Mouse (Mus musculus): ENCODE measurements around the gene Sdhb. TPM values are rescaled to one million over a fixed set of nuclear protein-coding genes. Genes with fewer than 3 reads are reported as not detected.

Gene Sdhb
- polyA plus RNA-seq, 1 experiment from 2014 or later: 430 TPM

DNA sequence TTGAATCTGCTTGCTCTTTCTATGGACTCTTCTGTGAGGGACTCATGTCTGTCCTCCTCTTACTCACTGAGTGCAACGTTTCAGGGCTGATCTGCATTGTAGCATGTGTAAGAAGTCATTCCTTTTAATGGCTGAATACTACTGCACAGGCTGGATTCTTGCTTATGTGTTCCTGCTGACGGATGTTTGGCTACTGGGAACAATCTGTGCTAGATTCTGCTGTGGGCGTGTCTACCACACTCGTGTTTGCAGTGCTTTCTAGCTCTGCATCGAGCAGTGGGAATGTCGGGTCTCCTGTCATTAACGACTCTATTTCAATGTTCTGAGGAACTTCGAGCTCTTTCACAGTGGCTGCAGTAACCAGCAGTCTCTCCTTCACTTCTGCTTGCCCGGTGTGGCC lies 63.0 kb downstream of the Sdhb start:
- no peaks in the 10 kb centered on the region for H3K27me3 ChIP-seq (ENCODE audit: control insufficient read depth, insufficient read depth, low read length)
- no peak overlapping the region for H3K4me3 ChIP-seq (ENCODE audit: low read depth, low read length)
- DNase-seq (ENCODE audit: low spot score): no peak
- no peak overlapping the region for H3K4me2 ChIP-seq (ENCODE audit: low read depth, low read length)
- peaks cover 14% of the 10 kb centered on the region for H3K4me1 ChIP-seq (ENCODE audit: control insufficient read depth, insufficient read depth, low read length)
- H3K36me3 ChIP-seq (replicated peaks; ENCODE audit: control insufficient read depth, insufficient read depth, low read depth, low read length): peaks cover 3% of the 10 kb centered on the region; the same call in 1 of the 2 replicates
- no peak overlapping the region for H3K9ac ChIP-seq (replicated peaks; ENCODE audit: low read length)
- H3K9me3 ChIP-seq (replicated peaks; ENCODE audit: control insufficient read depth, low read length): no peaks in the 10 kb centered on the region
- WGBS: 78% methylated on average over 9 of the region's 9 CpGs
- no peak for ATAC-seq (replicated peaks; ENCODE audit: insufficient number of reproducible peaks, low FRiP score, low TSS enrichment, low read depth)
- H3K27ac ChIP-seq (replicated peaks; ENCODE audit: low read depth, low read length): no peak overlapping the region

DNA sequence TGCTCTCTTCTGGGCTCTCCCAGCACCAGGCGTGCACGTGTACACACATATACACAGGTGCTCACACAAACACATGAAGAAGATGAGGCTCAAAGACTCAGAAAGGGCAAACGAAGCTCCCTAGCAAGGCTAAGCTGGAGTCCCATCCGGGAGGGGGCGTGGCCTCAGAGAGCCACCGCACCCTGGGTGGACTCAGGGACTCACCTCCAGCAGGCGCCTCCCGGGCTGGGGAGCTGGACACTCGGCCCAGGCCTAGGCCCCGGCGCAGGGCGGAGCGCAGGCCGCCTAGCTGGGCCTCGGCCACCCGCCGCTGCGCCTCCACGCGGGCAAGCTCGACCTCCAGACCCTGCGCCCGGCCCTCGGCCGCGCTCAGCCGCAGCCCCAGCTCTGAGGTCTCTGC lies 64.0 kb downstream of the Sdhb start:
- Histone ChIP-seq H3K4me2 (ENCODE audit: low read depth, low read length) (no peak overlapping the region), H3K9me3 (replicated peaks; ENCODE audit: control insufficient read depth, low read length) (no peaks in the 10 kb centered on the region), H3K9ac (replicated peaks; ENCODE audit: low read length) (no peak overlapping the region), H3K4me3 (ENCODE audit: low read depth, low read length) (no peak overlapping the region), H3K36me3 (replicated peaks; ENCODE audit: control insufficient read depth, insufficient read depth, low read depth, low read length) (peaks cover 3% of the 10 kb centered on the region; the same call in 1 of the 2 replicates), H3K27me3 (ENCODE audit: control insufficient read depth, insufficient read depth, low read length) (no peaks in the 10 kb centered on the region), H3K4me1 (ENCODE audit: control insufficient read depth, insufficient read depth, low read length) (peaks cover 14% of the 10 kb centered on the region), H3K27ac (replicated peaks; ENCODE audit: low read depth, low read length) (no peak overlapping the region)
- ATAC-seq (replicated peaks; ENCODE audit: insufficient number of reproducible peaks, low FRiP score, low TSS enrichment, low read depth) (no peak), DNase-seq (ENCODE audit: low spot score) (no peak)
- WGBS: 73% methylated on average over 26 of the region's 27 CpGs

Other genes starting within 250 kb of the Sdhb start
- not detected in 2 replicates for gene Padi6, start 218.6 kb upstream of the Sdhb start, polyA plus RNA-seq (2014; fragmentation: Nextera tagmentation; extraction: Ambion mirVana)
- gene Padi4, start 187.0 kb upstream of the Sdhb start, polyA plus RNA-seq (2014; fragmentation: Nextera tagmentation; extraction: Ambion mirVana): 0.18 and 0.20 TPM in 2 replicates
- not detected in 2 replicates for gene Padi3, start 150.6 kb upstream of the Sdhb start, polyA plus RNA-seq (2014; fragmentation: Nextera tagmentation; extraction: Ambion mirVana)
- 0.07 and 0.13 TPM in 2 replicates for gene Padi1, start 115.4 kb upstream of the Sdhb start, polyA plus RNA-seq (2014; fragmentation: Nextera tagmentation; extraction: Ambion mirVana)
- gene Padi2, start 54.9 kb upstream of the Sdhb start, polyA plus RNA-seq (2014; fragmentation: Nextera tagmentation; extraction: Ambion mirVana): 2.4 and 2.5 TPM in 2 replicates
- gene Atp13a2, start 25.7 kb downstream of the Sdhb start, polyA plus RNA-seq (2014; fragmentation: Nextera tagmentation; extraction: Ambion mirVana): 19.8 and 26.1 TPM in 2 replicates
- 409 and 469 TPM in 2 replicates for gene Mfap2, start 49.2 kb downstream of the Sdhb start, polyA plus RNA-seq (2014; fragmentation: Nextera tagmentation; extraction: Ambion mirVana)
- 6.8 and 7.5 TPM in 2 replicates for gene Crocc, start 99.3 kb downstream of the Sdhb start, polyA plus RNA-seq (2014; fragmentation: Nextera tagmentation; extraction: Ambion mirVana)
- 57.0 and 64.9 TPM in 2 replicates for gene Necap2, start 117.2 kb downstream of the Sdhb start, polyA plus RNA-seq (2014; fragmentation: Nextera tagmentation; extraction: Ambion mirVana)
- not detected in 2 replicates for gene Spata21, start 127.1 kb downstream of the Sdhb start, polyA plus RNA-seq (2014; fragmentation: Nextera tagmentation; extraction: Ambion mirVana)
- gene Szrd1, start 178.6 kb downstream of the Sdhb start, polyA plus RNA-seq (2014; fragmentation: Nextera tagmentation; extraction: Ambion mirVana): 36.3 and 36.6 TPM in 2 replicates
- 23.7 and 25.2 TPM in 2 replicates for gene Fbxo42, start 186.7 kb downstream of the Sdhb start, polyA plus RNA-seq (2014; fragmentation: Nextera tagmentation; extraction: Ambion mirVana)

Measured in embryonic facial prominence, embryonic 11.5 days (tissue).